Mouse (Mus musculus) embryonic facial prominence, embryonic 13.5 days (tissue): ENCODE measurements around the gene Arl8b. TPM values are rescaled to one million over a fixed set of nuclear protein-coding genes. Genes with fewer than 3 reads are reported as not detected.
A peak's percentile ranks its signal among the peaks of the same experiment; 100 is the strongest.

Experiments
- ATAC-seq: fragments of 200-750 bp; cut with Nextera tagmentation; 2 replicates; pipeline ENCODE4 v1.8.0; 2017; ENCODE audit warnings: low read depth; ENCODE audit not compliant: insufficient number of reproducible peaks, insufficient read depth, low FRiP score, low TSS enrichment
- H3K27ac ChIP-seq: fragments of 300-500 bp; sonication (generic); 2 replicates; pipeline ENCODE4 v1.5.1; 2015; ENCODE audit warnings: moderate library complexity, mild to moderate bottlenecking, inconsistent platforms
- H3K27me3 ChIP-seq: fragments of 300-500 bp; sonication (generic); 2 replicates; pipeline ENCODE4 v1.6.1; 2015; ENCODE audit warnings: mild to moderate bottlenecking, inconsistent platforms
- H3K36me3 ChIP-seq: fragments of 300-500 bp; sonication (generic); 2 replicates; pipeline ENCODE4 v1.6.1; 2015; ENCODE audit warnings: mild to moderate bottlenecking, inconsistent platforms
- H3K4me1 ChIP-seq: fragments of 300-500 bp; sonication (generic); 2 replicates; pipeline ENCODE4 v1.6.1; 2015; ENCODE audit warnings: inconsistent platforms
- H3K4me2 ChIP-seq: fragments of 300-500 bp; sonication (generic); 2 replicates; pipeline ENCODE4 v1.6.1; 2015; ENCODE audit warnings: moderate library complexity, mild to moderate bottlenecking, inconsistent platforms
- H3K4me3 ChIP-seq: fragments of 300-500 bp; sonication (generic); 2 replicates; pipeline ENCODE4 v1.5.1; 2015; ENCODE audit warnings: mild to moderate bottlenecking, inconsistent platforms
- H3K9ac ChIP-seq: fragments of 300-500 bp; sonication (generic); 2 replicates; pipeline ENCODE4 v1.6.1; 2015; ENCODE audit warnings: mild to moderate bottlenecking, inconsistent platforms
- H3K9me3 ChIP-seq: fragments of 300-500 bp; sonication (generic); 2 replicates; pipeline ENCODE4 v1.6.1; 2016; ENCODE audit warnings: inconsistent platforms
- WGBS: fragments of 180-500 bp; shearing (Covaris S2); methylation state at CpG from one replicate; pipeline ENCODE4 v1.1.7; 2015; ENCODE audit warnings: mixed read lengths; 5-methylcytosine and 5-hydroxymethylcytosine counted together
- polyA plus RNA-seq: library from polyadenylated mRNA; unstranded; fragments of >200 nt; fragmentation: Nextera tagmentation; extraction: Ambion mirVana; gene quantifications from 2 replicates; pipeline ENCODE4 v1.2.1, GENCODE M21; 2015

Arl8b gene
- polyA plus RNA-seq, 1 experiment from 2014 or later = 70.2 TPM

GRCm38 (mm10) chr6:108791498-108791897 lies 8.6 kb downstream of the Arl8b start:
- H3K27ac ChIP-seq = no peak overlapping the region
- no peak overlapping the region for H3K4me2 ChIP-seq
- H3K9me3 ChIP-seq = no peaks in the 10 kb centered on the region
- H3K9ac ChIP-seq = no peak overlapping the region
- no peaks in the 10 kb centered on the region for H3K27me3 ChIP-seq
- 80% methylated on average over 5 of the region's 5 CpGs for WGBS
- H3K36me3 ChIP-seq = no peaks in the 10 kb centered on the region
- ATAC-seq = no peak
- peaks cover 9% of the 10 kb centered on the region for H3K4me1 ChIP-seq
- no peak overlapping the region for H3K4me3 ChIP-seq

- ATAC-seq = 0 out of 2 replicates have a peak, but pooled peaks have one; percentile 67
- H3K27me3 ChIP-seq = no peaks in the 10 kb centered on the region
- WGBS = 49% methylated on average over 1 of the region's 1 CpGs
Measured at GRCm38 (mm10) chr6:108795912-108796311, 13.0 kb downstream of the Arl8b start.

GRCm38 (mm10) chr6:108796706-108797105 lies 13.8 kb downstream of the Arl8b start:
- Histone ChIP-seq H3K36me3 (no peaks in the 10 kb centered on the region), H3K9ac (no peak overlapping the region), H3K9me3 (no peaks in the 10 kb centered on the region), H3K4me2 (no peak overlapping the region), H3K4me1 (peaks cover 7% of the 10 kb centered on the region), H3K27me3 (no peaks in the 10 kb centered on the region), H3K4me3 (no peak overlapping the region), H3K27ac (no peak overlapping the region)
- no peak for ATAC-seq
- 68% methylated on average over 2 of the region's 2 CpGs for WGBS

More at GRCm38 (mm10) chr6:108795912-108796311, 13.0 kb downstream of the Arl8b start:
- Histone ChIP-seq H3K27ac (no peak overlapping the region), H3K4me3 (no peak overlapping the region), H3K4me2 (no peak overlapping the region), H3K9me3 (no peaks in the 10 kb centered on the region), H3K4me1 (peaks cover 7% of the 10 kb centered on the region), H3K36me3 (no peaks in the 10 kb centered on the region), H3K9ac (no peak overlapping the region)

GRCm38 (mm10) chr6:108805194-108805593 lies 22.3 kb downstream of the Arl8b start:
- no peak overlapping the region for H3K4me3 ChIP-seq
- H3K27ac ChIP-seq = no peak overlapping the region
- no peak overlapping the region for H3K4me2 ChIP-seq
- no peak overlapping the region for H3K9ac ChIP-seq
- no peaks in the 10 kb centered on the region for H3K27me3 ChIP-seq
- H3K4me1 ChIP-seq = peaks cover 4% of the 10 kb centered on the region; the same call in 1 of the 2 replicates
- 73% methylated on average over 1 of the region's 1 CpGs for WGBS
- H3K9me3 ChIP-seq = no peaks in the 10 kb centered on the region
- no peak for ATAC-seq
- no peaks in the 10 kb centered on the region for H3K36me3 ChIP-seq

GRCm38 (mm10) chr6:108805871-108806270 lies 23.0 kb downstream of the Arl8b start:
- no peak overlapping the region for H3K4me3 ChIP-seq
- 87% methylated on average over 7 of the region's 7 CpGs for WGBS

GRCm38 (mm10) chr6:108807446-108807845 lies 24.5 kb downstream of the Arl8b start:
- Histone ChIP-seq H3K27ac (no peak overlapping the region), H3K27me3 (no peaks in the 10 kb centered on the region), H3K9me3 (no peaks in the 10 kb centered on the region), H3K9ac (no peak overlapping the region), H3K36me3 (no peaks in the 10 kb centered on the region), H3K4me1 (peaks cover 4% of the 10 kb centered on the region; the same call in 1 of the 2 replicates), H3K4me3 (no peak overlapping the region), H3K4me2 (no peak overlapping the region)
- no peak for ATAC-seq
- WGBS = 67% methylated on average over 3 of the region's 3 CpGs

More at GRCm38 (mm10) chr6:108805871-108806270, 23.0 kb downstream of the Arl8b start:
- H3K27me3 ChIP-seq = no peaks in the 10 kb centered on the region
- no peak overlapping the region for H3K9ac ChIP-seq
- no peaks in the 10 kb centered on the region for H3K36me3 ChIP-seq
- no peaks in the 10 kb centered on the region for H3K9me3 ChIP-seq
- H3K27ac ChIP-seq = no peak overlapping the region
- peaks cover 4% of the 10 kb centered on the region; the same call in 1 of the 2 replicates for H3K4me1 ChIP-seq
- no peak for ATAC-seq
- H3K4me2 ChIP-seq = no peak overlapping the region

- H3K4me3 ChIP-seq = no peak overlapping the region
- ATAC-seq = no peak
- WGBS = 87% methylated on average over 1 of the region's 1 CpGs
- H3K4me2 ChIP-seq = no peak overlapping the region
- H3K36me3 ChIP-seq = no peaks in the 10 kb centered on the region
- H3K27ac ChIP-seq = no peak overlapping the region
- H3K9me3 ChIP-seq = no peaks in the 10 kb centered on the region
- no peaks in the 10 kb centered on the region for H3K27me3 ChIP-seq
- H3K9ac ChIP-seq = no peak overlapping the region
- H3K4me1 ChIP-seq = peaks cover 4% of the 10 kb centered on the region; the same call in 1 of the 2 replicates
Measured at GRCm38 (mm10) chr6:108808786-108809185, 25.9 kb downstream of the Arl8b start.

- peaks cover 3% of the 10 kb centered on the region for H3K36me3 ChIP-seq
- no peaks in the 10 kb centered on the region for H3K9me3 ChIP-seq
- no peak overlapping the region for H3K4me3 ChIP-seq
- H3K27ac ChIP-seq = no peak overlapping the region
- H3K27me3 ChIP-seq = no peaks in the 10 kb centered on the region
- H3K4me2 ChIP-seq = no peak overlapping the region
- peaks cover 1% of the 10 kb centered on the region; the same call in 1 of the 2 replicates for H3K4me1 ChIP-seq
- 75% methylated on average over 10 of the region's 10 CpGs for WGBS
- ATAC-seq = no peak
- no peak overlapping the region for H3K9ac ChIP-seq
Measured at GRCm38 (mm10) chr6:108810237-108810636, 27.3 kb downstream of the Arl8b start.

GRCm38 (mm10) chr6:108812134-108812533 lies 29.2 kb downstream of the Arl8b start:
- ATAC-seq = no peak
- Histone ChIP-seq H3K36me3 (peaks cover 6% of the 10 kb centered on the region), H3K4me2 (no peak overlapping the region), H3K4me1 (no peaks in the 10 kb centered on the region), H3K9ac (no peak overlapping the region), H3K9me3 (no peaks in the 10 kb centered on the region), H3K27ac (no peak overlapping the region), H3K4me3 (no peak overlapping the region), H3K27me3 (no peaks in the 10 kb centered on the region)
- 91% methylated on average over 2 of the region's 2 CpGs for WGBS

- H3K36me3 ChIP-seq = peaks cover 52% of the 10 kb centered on the region
- no peaks in the 10 kb centered on the region for H3K9me3 ChIP-seq
- ATAC-seq = no peak
- no peak overlapping the region for H3K4me2 ChIP-seq
- no peak overlapping the region for H3K4me3 ChIP-seq
- H3K4me1 ChIP-seq = no peaks in the 10 kb centered on the region
- no peak overlapping the region for H3K9ac ChIP-seq
- H3K27me3 ChIP-seq = no peaks in the 10 kb centered on the region
- 74% methylated on average over 4 of the region's 4 CpGs for WGBS
- H3K27ac ChIP-seq = no peak overlapping the region
Measured at GRCm38 (mm10) chr6:108817510-108817909, 34.6 kb downstream of the Arl8b start.

- no peaks in the 10 kb centered on the region for H3K9me3 ChIP-seq
- H3K4me3 ChIP-seq = no peak overlapping the region
- no peaks in the 10 kb centered on the region for H3K27me3 ChIP-seq
- H3K9ac ChIP-seq = no peak overlapping the region
- H3K4me1 ChIP-seq = peaks cover 11% of the 10 kb centered on the region
- no peak for ATAC-seq
- H3K36me3 ChIP-seq = peaks cover 35% of the 10 kb centered on the region
- 54% methylated on average over 7 of the region's 7 CpGs for WGBS
- no peak overlapping the region for H3K4me2 ChIP-seq
- H3K27ac ChIP-seq = no peak overlapping the region
Measured at GRCm38 (mm10) chr6:108824816-108825545, 42.1 kb downstream of the Arl8b start.

- no peak for ATAC-seq
- Histone ChIP-seq H3K27ac (no peak overlapping the region), H3K4me2 (no peak overlapping the region), H3K9me3 (no peaks in the 10 kb centered on the region), H3K4me3 (no peak overlapping the region), H3K4me1 (peaks cover 14% of the 10 kb centered on the region), H3K9ac (no peak overlapping the region), H3K27me3 (no peaks in the 10 kb centered on the region), H3K36me3 (peaks cover 25% of the 10 kb centered on the region)
- whole genome bisulfite sequencing = 74% methylated on average over 3 of the region's 3 CpGs
Measured at GRCm38 (mm10) chr6:108826070-108826469, 43.2 kb downstream of the Arl8b start.
